Mouse (Mus musculus) heart, adult 2 months (tissue): Measurements from ENCODE around the gene Hexim1.

Experiments used
- CTCF ChIP-seq: fragments of 200-600 bp; IDR thresholded peaks from 2 replicates; pipeline ENCODE4 v1.8.1; 2022; ENCODE audit warnings: antibody characterized with exemption, mild to moderate bottlenecking, moderate library complexity
- POLR2A ChIP-seq: fragments of 200-500 bp; IDR thresholded peaks from 2 replicates; pipeline ENCODE4 v1.6.1; 2011; ENCODE audit warnings: mild to moderate bottlenecking, low read depth, low read length, control low read depth; ENCODE audit not compliant: insufficient read depth

GRCm38 (mm10) chr11:103160738-103161137 is 44.7 kb downstream of the Hexim1 start:
- TF ChIP-seq CTCF (no peak), POLR2A (no peak)
